In the genomic region with DNA sequence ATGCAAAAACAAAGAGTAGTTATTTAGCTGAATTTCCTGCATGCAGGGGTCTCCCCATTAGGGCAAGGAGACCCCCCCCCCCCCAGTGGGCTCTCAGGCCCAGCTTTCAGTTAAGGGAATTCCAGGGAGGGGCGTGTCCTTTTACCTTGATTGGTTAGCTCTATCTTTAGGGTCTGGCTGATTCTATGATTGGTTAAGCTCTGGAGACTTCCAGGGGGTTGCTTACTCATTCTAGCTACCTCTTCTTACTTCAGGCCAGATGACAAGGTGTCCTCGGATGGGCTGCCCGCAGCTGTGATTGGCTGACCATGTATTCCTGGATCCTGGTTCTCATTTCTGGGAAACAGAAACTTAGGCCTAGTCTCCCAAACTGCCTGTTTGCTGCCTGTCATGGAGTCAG, we compare ENCODE assay signal across 28 mouse cellular contexts. TPM values are rescaled to one million over a fixed set of nuclear protein-coding genes. Genes with fewer than 3 reads are reported as not detected.
A peak's percentile ranks its signal among the peaks of the same experiment; 100 is the strongest.
DNase-seq lines count a peak whose midpoint lies in the region; ATAC-seq and TF ChIP-seq lines count a peak whose summit lies in the region.
"Had no signal": no experiment of that assay in that cellular context is flagged by ENCODE, and none has a peak within 500 bp of the region (broad histone marks: within the 10 kb centered on the region; RNA-seq: fewer than 3 reads in every experiment).

No protein-coding gene starts in this region.

- no peak for ATAC-seq in forebrain, embryonic 11.5 days (replicated peaks; ENCODE audit: low FRiP score)
- ATAC-seq in forebrain, embryonic 13.5 days = no peak
- ATAC-seq in intestine, embryonic 16.5 days = no peak
- no peak for ATAC-seq in hindbrain, embryonic 16.5 days
- ATAC-seq: CD4-positive, CD25-positive, alpha-beta regulatory T cell, adult 4 months; forebrain, embryonic 14.5 days; forebrain, embryonic 16.5 days; Patski had no signal

- H3K4me3 ChIP-seq in forebrain, embryonic 11.5 days (ENCODE audit: low read depth, low read length) = no peak overlapping the region
- H3K4me3 ChIP-seq in forebrain, embryonic 13.5 days = no peak overlapping the region
- peak overlapping the region; percentile 55 for H3K4me3 ChIP-seq in E14TG2a.4 (replicated peaks; ENCODE audit: low read length)
- H3K4me3 ChIP-seq in intestine, embryonic 16.5 days (ENCODE audit: low read length) = no peak overlapping the region
- no peak overlapping the region for H3K4me3 ChIP-seq in hindbrain, embryonic 16.5 days (ENCODE audit: low read length)
- H3K4me3 ChIP-seq: embryonic facial prominence, embryonic 13.5 days; embryonic facial prominence, embryonic 15.5 days; erythroblast, embryonic 14.5 days; forebrain, embryonic 10.5 days had no signal

- H3K4me2 ChIP-seq in forebrain, embryonic 11.5 days (ENCODE audit: low read depth, low read length, severe bottlenecking) = no peak overlapping the region
- no peak overlapping the region for H3K4me2 ChIP-seq in forebrain, embryonic 13.5 days
- no peak overlapping the region for H3K4me2 ChIP-seq in intestine, embryonic 16.5 days (ENCODE audit: low read depth, low read length)
- H3K4me2 ChIP-seq in hindbrain, embryonic 16.5 days (ENCODE audit: low read length) = no peak overlapping the region
- H3K4me2 ChIP-seq: embryonic facial prominence, embryonic 13.5 days; embryonic facial prominence, embryonic 15.5 days had no signal

- no peaks in the 10 kb centered on the region for H3K36me3 ChIP-seq in forebrain, embryonic 11.5 days (ENCODE audit: control insufficient read depth, insufficient read depth, low read length)
- H3K36me3 ChIP-seq in forebrain, embryonic 13.5 days (ENCODE audit: poor library complexity, severe bottlenecking) = no peaks in the 10 kb centered on the region
- no peaks in the 10 kb centered on the region for H3K36me3 ChIP-seq in E14TG2a.4 (ENCODE audit: insufficient read depth, low read length)
- no peaks in the 10 kb centered on the region for H3K36me3 ChIP-seq in intestine, embryonic 16.5 days (ENCODE audit: control insufficient read depth, insufficient read depth, low read length)
- H3K36me3 ChIP-seq in hindbrain, embryonic 16.5 days (ENCODE audit: control insufficient read depth, insufficient read depth, low read length) = no peaks in the 10 kb centered on the region
- H3K36me3 ChIP-seq: embryonic facial prominence, embryonic 13.5 days; embryonic facial prominence, embryonic 15.5 days; forebrain, embryonic 10.5 days; G1E had no signal

- 75% methylated on average over 3 of the region's 3 CpGs for WGBS in forebrain, embryonic 11.5 days
- 77% methylated on average over 3 of the region's 3 CpGs for WGBS in forebrain, embryonic 13.5 days
- 83% methylated on average over 3 of the region's 3 CpGs for WGBS in intestine, embryonic 16.5 days
- 89% methylated on average over 3 of the region's 3 CpGs for WGBS in hindbrain, embryonic 16.5 days

- TF ChIP-seq CTCF in E14TG2a.4 (conservative IDR thresholded peaks at IDR 0.05; ENCODE audit: low read length) = no peak

- no peak overlapping the region for H3K9ac ChIP-seq in forebrain, embryonic 11.5 days (ENCODE audit: low read length)
- no peak overlapping the region for H3K9ac ChIP-seq in forebrain, embryonic 13.5 days
- H3K9ac ChIP-seq in intestine, embryonic 16.5 days (ENCODE audit: low read depth, low read length) = no peak overlapping the region
- H3K9ac ChIP-seq in hindbrain, embryonic 16.5 days (ENCODE audit: low read depth, low read length) = no peak overlapping the region
- H3K9ac ChIP-seq: embryonic facial prominence, embryonic 13.5 days; embryonic facial prominence, embryonic 15.5 days had no signal

- no peaks in the 10 kb centered on the region; the same call in 1 of the 2 replicates for H3K4me1 ChIP-seq in forebrain, embryonic 11.5 days (replicated peaks; ENCODE audit: control insufficient read depth, insufficient read depth, low read length)
- 0 out of 2 replicates have a peak, but pooled peaks cover 5% of the 10 kb centered on the region for H3K4me1 ChIP-seq in forebrain, embryonic 13.5 days
- H3K4me1 ChIP-seq in E14TG2a.4 (replicated peaks; ENCODE audit: low read depth, low read length) = peaks cover 95% of the 10 kb centered on the region
- H3K4me1 ChIP-seq in intestine, embryonic 16.5 days (ENCODE audit: control insufficient read depth, insufficient read depth, low read length) = peaks cover 4% of the 10 kb centered on the region; the same call in 1 of the 2 replicates
- H3K4me1 ChIP-seq in hindbrain, embryonic 16.5 days (ENCODE audit: control insufficient read depth, insufficient read depth, low read depth, low read length) = peaks cover 9% of the 10 kb centered on the region

- peak; percentile 28 for DNase-seq in forebrain, embryonic 11.5 days (ENCODE audit: low spot score)
- DNase-seq in ES-CJ7 (ENCODE audit: low read depth, low spot score) (peak; percentile 53), R1 (ENCODE audit: low read depth, low spot score) (peak; percentile 62)
- DNase-seq in lung, postnatal 4 days = no peak
- DNase-seq: adrenal gland, adult 2 months; adrenal gland, postnatal 25 days; B cell, adult 2 months; cerebellum, adult 11 months; cerebellum, adult 18-20 months; cerebellum, adult 8-10 months; cerebellum, adult 9-11 months; cerebellum, postnatal 14 days; cerebellum, postnatal 36 days; embryo, embryonic 11 days had no signal

- no peak overlapping the region for H3K27ac ChIP-seq in forebrain, embryonic 11.5 days (ENCODE audit: low read depth, low read length)
- no peak overlapping the region for H3K27ac ChIP-seq in forebrain, embryonic 13.5 days
- no peak overlapping the region for H3K27ac ChIP-seq in intestine, embryonic 16.5 days (ENCODE audit: low read length)
- no peak overlapping the region for H3K27ac ChIP-seq in hindbrain, embryonic 16.5 days (ENCODE audit: low read depth, low read length)
- H3K27ac ChIP-seq: embryonic facial prominence, embryonic 13.5 days; embryonic facial prominence, embryonic 15.5 days; forebrain, embryonic 10.5 days had no signal

- no peaks in the 10 kb centered on the region for H3K9me3 ChIP-seq in forebrain, embryonic 11.5 days (ENCODE audit: control insufficient read depth, low read length)
- no peaks in the 10 kb centered on the region for H3K9me3 ChIP-seq in forebrain, embryonic 13.5 days (replicated peaks)
- no peaks in the 10 kb centered on the region for H3K9me3 ChIP-seq in E14TG2a.4 (ENCODE audit: low read length)
- no peaks in the 10 kb centered on the region for H3K9me3 ChIP-seq in intestine, embryonic 16.5 days (ENCODE audit: control insufficient read depth, low read length)
- H3K9me3 ChIP-seq in hindbrain, embryonic 16.5 days (ENCODE audit: control insufficient read depth, low read length) = no peaks in the 10 kb centered on the region
- H3K9me3 ChIP-seq: embryonic facial prominence, embryonic 13.5 days; embryonic facial prominence, embryonic 15.5 days; forebrain, embryonic 10.5 days had no signal

- no peaks in the 10 kb centered on the region for H3K27me3 ChIP-seq in forebrain, embryonic 11.5 days (ENCODE audit: control insufficient read depth, insufficient read depth, low read length)
- no peaks in the 10 kb centered on the region; the same call in 1 of the 2 replicates for H3K27me3 ChIP-seq in forebrain, embryonic 13.5 days
- H3K27me3 ChIP-seq in E14TG2a.4 (ENCODE audit: insufficient read depth, low read length) = peaks cover 8% of the 10 kb centered on the region
- no peaks in the 10 kb centered on the region for H3K27me3 ChIP-seq in intestine, embryonic 16.5 days (replicated peaks; ENCODE audit: control insufficient read depth, insufficient read depth, low read length)
- 0 out of 2 replicates have a peak, but pooled peaks cover 2% of the 10 kb centered on the region for H3K27me3 ChIP-seq in hindbrain, embryonic 16.5 days (replicated peaks; ENCODE audit: control insufficient read depth, insufficient read depth, low read length)
- H3K27me3 ChIP-seq: CH12.LX, Patski had no signal

RNA-seq across cellular contexts. Expression of gene Tril, which starts 21.8 kb away (rescaled TPM):
- polyA plus RNA-seq in forebrain, embryonic 11.5 days (2014; fragmentation: Nextera tagmentation; extraction: Ambion mirVana) = 22.6 and 26.5 TPM in 2 replicates
- polyA plus RNA-seq in forebrain, embryonic 13.5 days (2015; fragmentation: Nextera tagmentation; extraction: Ambion mirVana) = 5.6 and 6.3 TPM in 2 replicates
- polyA plus RNA-seq in intestine, embryonic 16.5 days (2015; fragmentation: Nextera tagmentation; extraction: Ambion mirVana) = 10.2 and 11.2 TPM in 2 replicates
- 21.4 and 21.7 TPM in 2 replicates for polyA plus RNA-seq in hindbrain, embryonic 16.5 days (2015; fragmentation: Nextera tagmentation; extraction: Ambion mirVana)
- polyA plus RNA-seq: CD4-positive, CD25-positive, alpha-beta regulatory T cell, adult 4 months; erythroblast, embryonic 14.5 days; G1E had no signal

Comparison
In these comparisons a context has a peak if more than half of its experiments do, and no peak if none do; other contexts are left out.
1. DNase-seq: peak in forebrain, embryonic 11.5 days (single experiment), ES-CJ7 (single experiment) and R1 (single experiment); none in lung, postnatal 4 days (0 of 2).